Mouse (Mus musculus) spleen, postnatal 10 days (tissue): ENCODE measurements at regions not wholly inside any gene's neighbourhood (a gene's known extent, or its start where the extent isn't known, plus 50 kb on each side); places are given as distances from the start of the nearest gene placed in this dataset.

Source experiments
- DNase-seq, 2 experiments: peaks; one replicate each; pipeline ENCODE4 v3.0.0; 2021 to 2022; ENCODE audit warnings: low spot score in 2 of 2

DNA sequence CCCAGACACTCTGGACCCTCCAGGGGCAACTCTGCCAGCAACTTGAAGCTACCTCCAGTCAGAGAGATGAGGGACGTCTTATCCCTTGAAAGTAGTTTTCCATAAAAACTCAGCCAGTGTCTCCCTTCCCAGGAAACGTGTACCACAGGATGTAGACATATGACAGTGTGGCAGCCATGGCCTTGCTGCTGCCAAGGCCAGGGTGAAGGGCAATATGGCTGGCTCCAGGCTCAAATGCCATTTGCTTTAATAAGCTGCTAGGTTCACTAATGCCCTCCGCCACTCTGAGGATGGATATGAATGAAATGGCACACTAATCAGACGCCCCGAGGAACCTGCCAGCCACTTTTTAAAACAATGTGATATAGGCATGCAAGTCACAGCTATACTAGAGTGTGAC is 241.2 kb upstream of the Prox1 start:
- no peak for DNase-seq

DNA sequence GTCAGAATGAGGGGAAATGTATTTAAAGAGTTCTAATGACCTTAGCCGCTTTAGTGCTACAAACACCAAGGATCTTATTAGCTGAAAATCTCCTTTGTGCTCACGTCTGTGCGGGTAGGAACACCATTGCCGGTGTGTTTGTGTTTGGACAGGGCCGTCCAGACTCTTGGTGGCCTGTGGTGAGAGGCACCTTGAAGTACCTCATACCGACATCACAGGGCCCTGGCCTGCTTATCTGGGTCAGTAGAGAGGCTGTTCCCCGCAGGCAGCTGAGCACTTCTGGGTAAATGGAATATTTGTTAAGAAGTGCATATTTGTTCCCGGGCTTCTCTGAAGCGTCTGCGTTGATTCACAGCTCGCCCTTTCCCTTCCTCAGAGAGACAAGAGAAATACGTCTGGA is 232.8 kb upstream of the Prox1 start:
- no peak for DNase-seq

DNA sequence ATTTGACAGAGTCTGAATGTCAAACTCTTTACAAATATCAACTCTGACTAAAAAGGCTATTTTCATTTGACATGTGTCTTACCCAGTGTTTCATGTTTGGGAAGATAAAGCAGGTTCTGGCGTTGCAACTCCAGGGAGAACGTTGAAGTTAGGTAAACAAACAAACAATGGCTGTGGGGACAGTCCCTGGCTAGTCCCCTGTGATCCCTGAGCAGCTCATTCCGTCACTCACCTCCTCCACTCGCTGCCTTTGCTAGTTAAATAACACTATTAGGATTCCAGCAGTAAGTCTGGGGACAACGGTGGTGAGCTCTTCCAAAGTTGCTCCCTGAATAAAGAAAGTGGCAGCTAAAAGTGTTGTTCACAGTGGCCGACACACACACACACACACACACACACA is 227.8 kb upstream of the Prox1 start:
- DNase-seq: no peak

DNA sequence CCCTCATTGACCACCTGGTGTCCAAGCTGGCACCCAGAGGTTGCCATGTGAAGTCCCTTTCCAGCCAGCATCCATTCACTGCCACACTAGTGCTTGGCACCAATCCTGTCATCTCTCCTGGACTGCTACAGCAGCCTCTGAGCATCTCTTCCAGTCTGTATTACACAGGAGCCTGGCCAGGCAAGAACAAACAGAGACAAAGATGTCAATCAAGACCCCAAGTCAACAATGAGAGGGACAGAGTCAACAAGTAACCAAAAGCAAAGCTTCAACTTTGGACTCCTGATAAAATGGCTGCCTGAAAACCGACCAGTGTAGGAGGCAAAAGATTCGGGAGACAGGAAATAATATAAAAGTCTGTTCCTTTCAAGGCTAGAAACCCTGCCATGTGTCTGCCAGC is 227.3 kb upstream of the Prox1 start:
- no peak for DNase-seq

DNA sequence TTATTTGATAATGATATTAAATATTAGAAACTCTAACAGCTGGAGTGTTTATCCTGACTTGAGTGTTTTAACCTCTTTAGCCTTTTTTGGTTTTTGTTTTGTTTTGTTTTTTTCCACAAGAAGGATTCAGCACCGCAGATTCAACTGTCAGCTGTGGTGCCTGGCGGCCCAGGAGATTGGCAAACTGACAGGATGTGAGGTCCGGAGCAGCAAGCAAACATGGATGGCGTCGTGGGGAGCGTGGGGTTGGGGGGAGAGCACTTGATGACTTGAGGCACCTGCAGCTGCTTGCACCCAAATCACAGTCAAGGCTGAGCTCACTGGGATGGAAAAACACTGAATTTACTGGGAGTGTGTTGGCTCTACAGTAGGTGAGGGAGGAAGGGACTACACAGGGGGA is 222.5 kb upstream of the Prox1 start:
- DNase-seq: no peak

DNA sequence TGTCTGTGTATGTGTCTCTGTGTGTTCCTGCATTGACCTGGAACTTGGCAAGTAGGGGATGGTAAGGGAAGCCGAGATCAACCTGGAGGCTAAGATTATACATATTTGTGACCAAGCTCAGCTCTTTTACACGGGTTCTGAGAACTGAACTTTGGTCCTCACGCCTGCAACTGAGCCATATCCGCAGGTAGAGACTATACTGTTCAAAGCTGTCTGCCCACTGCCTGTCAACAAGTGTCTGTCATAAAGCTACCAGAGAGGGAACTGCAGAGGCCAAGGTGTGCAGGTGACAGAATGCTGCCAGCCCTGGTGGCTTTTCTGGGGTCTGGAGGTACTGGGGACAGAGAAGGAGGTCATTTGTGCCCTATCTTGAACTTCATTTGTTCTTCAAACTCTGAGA is 218.3 kb upstream of the Prox1 start:
- DNase-seq: no peak

DNA sequence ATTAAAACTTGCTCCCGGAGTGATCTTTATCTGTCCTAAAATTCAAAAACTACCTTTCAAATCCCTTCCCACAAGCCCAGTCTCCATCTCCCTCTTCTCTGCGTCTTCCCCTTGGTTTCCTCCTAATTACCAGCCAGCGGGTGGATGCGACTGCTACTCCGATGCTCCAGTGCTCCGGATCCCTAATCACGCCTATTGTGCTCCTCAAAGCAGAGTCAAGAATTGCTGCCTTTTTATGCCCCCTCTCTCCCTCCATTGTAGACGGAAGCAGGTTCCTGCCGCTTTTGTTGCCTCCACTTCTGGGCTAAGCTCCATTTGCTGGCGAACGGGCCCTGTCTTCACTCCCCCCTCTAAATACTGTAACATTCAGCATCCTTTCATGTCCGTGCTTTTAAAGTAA is 214.0 kb upstream of the Prox1 start:
- no peak for DNase-seq

DNA sequence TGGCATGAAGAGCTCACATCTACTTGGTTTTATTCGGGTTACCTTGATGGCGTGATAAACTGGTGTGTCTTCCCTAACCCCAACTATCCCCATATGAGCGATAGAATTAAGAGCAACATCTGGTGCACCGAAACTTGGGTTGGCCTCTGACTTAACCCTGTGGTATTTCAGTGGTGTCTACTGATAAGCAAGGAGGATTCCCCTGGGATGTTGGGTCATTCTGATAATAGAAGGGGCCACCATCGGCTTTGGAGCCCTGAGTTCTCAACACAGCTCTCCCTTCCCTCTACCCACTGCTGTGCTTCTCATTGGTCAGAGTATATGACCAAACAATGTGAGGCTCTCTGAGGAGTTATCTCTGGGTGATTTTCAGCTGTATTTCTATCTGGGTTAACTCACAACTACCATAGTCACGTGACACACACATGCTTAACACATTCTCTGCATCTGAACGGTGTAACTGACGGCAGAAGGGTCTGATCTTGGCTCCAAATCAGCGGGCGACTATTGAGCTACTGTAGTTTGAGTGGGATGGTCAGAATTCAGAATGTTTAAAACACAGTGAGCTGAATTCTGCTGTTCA is 212.8 kb upstream of the Prox1 start:
- DNase-seq: no peak

DNA sequence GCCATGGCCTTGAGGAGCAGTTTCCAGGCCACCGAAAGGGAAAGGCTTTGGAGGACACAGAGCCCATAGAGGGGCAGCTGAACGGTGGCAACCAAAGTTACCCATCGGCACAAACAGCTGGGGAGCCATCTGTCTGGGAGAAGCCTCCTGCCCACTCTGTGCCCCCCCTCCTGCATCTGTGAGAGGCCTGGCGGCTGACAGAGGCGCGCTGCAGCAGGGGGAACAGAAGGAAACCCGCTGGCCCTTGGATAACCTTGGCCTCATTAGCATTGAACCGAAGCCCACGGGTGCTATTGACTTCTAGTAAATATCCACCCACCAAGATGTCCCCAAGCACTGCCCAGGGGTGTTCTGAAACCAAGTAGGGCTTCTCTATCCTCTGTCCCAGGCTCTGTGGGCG is 209.6 kb upstream of the Prox1 start:
- DNase-seq: no peak

DNA sequence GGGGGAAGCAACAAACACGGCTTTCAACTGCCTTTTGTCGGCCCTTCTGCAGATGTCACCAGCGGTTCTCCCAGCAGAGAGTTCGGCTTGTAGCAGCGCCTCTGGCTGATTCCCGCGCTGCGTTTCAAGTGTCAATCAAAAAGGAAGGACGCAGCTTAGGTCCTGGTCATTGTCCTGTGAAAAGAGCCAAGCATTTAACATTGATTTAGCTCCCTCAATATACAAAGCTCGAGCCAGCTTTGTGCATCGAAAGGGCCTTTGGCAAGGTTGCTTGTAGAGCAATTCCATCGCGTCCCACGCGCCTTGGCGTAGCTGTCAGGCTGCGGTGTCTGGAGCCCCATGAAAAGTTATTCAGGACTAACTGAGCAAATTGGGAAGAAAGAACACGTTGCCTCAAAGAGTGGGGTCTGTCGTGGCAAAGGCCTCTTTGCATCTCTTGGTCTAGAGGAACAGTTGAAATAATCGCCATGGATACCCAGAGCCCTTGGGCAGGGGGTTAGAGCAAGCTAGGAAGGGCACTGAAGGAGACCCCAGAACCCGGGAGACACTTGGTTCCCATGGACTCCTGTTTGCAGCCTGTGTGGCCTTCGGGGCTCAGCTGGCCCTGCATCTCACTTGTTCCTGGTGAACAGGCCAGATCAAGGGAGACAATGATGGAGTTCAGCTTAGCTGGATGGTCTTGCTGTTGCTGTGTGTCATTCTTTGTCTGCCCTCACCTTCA is 204.8 kb upstream of the Prox1 start:
- no peak for DNase-seq

DNA sequence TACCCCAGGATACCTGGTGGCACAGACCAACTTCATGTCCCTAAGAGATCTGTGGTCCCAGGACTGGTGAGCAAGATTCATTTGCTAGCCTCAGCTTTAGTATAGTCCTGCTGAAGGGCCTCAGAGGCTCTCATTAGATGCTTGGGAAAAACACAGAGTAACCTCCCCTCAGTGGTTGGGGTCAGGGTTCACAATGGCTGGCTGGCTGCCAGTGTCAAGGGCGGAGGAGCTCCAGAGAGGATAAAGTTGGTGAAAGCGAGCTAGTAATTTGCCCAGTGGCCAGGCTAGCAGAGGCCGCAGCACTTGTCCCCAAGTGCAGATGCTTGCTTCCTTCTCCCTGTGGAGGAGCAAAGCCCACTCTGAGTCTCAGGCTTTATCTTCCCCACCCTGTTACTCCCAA is 203.8 kb upstream of the Prox1 start:
- DNase-seq: peak in 1 of 2 experiments; percentile 19

DNA sequence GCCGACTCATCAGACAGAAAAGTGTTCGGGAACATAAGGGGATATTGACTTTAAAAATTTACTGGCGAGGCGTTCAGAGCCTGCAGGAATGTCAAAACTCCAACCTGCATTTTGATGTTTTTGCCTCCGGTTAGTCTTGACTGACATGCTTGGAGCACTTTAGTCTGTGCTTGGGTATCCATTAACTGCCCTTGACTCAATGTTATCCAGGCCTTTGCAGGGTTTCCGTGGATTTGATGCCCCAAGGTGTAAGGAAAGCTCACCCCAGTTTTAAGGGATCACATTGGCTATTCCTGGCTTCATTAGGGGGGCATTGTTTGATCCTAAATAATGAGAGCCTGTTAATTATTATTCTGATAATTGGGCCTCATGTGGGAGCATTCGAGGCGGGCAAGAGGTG is 196.1 kb upstream of the Prox1 start:
- no peak for DNase-seq

DNA sequence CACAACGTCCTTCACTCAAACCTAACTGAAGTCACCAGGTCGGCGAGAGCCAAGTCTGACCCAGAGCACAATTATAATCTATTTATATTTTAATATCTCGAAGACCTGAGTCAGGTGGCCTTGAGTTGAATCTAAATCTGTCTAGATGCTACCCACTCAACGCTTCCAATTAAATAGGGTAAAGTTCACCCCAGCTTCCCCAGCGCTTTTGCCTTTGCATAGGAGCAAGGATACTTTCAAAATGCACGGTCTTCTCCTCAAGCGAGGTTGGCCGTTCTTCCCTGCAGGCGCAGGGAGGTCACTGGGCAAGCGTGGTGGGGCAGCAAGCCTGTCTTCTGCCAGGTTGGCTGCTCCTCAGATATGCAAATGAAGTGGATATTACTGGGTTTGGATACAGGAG is 194.6 kb upstream of the Prox1 start:
- no peak for DNase-seq

DNA sequence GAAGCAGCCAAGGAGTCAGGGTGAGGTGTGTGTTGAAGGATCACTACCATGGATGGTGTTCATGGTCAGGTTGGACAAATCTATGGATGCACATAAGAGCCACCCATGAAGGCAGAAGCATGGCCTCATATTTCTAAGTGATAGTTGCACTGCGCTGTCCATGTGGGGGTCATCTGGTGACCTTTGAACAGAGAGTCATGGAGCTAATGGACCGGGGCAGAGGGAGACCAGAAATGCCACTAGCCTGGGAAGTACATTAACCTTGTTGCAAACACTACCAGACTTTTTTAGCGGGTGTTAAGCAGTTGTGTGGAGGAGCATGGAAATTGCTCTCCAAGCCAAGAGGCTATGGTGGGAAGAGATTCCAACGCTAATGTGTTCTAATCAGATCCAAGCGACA is 190.1 kb upstream of the Prox1 start:
- DNase-seq: no peak

DNA sequence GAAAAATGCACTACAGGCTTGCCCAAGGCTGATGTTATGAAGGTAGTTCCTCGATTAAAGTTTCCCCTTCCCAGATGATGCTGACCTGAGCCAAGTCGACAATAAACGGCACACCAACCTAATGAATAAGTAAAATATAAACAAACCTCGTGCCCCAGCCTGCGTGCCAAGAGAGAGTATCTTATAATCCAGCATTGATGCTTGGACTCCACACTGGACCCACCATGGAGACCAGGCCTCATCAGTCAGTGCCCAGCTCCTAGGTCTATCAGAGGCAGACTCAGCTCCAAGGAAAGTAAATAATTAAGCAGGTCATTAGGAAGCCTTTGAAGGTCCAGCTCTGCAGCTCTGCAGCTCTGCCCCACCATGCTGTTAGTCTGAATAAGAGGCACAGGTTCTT is 187.3 kb upstream of the Prox1 start:
- no peak for DNase-seq

DNA sequence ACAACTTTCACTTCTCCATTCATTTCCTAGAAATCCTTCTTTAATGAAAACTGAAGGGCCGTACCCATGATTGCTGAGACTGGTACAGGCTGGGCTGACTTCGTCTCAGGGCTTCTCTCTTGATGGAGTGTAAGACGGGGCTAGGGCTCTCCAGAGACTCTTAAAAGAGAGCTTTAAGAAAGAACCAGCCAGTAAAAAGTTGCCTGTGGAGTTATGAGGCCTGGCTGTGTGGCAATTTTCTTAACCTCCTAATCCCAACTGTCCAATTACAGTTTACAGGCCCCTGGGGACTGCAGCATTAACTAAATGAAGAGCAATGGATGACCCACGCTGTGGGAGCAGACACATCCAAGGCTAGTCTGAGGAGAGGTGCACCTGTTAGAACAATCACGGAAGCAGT is 177.1 kb upstream of the Prox1 start:
- no peak for DNase-seq

DNA sequence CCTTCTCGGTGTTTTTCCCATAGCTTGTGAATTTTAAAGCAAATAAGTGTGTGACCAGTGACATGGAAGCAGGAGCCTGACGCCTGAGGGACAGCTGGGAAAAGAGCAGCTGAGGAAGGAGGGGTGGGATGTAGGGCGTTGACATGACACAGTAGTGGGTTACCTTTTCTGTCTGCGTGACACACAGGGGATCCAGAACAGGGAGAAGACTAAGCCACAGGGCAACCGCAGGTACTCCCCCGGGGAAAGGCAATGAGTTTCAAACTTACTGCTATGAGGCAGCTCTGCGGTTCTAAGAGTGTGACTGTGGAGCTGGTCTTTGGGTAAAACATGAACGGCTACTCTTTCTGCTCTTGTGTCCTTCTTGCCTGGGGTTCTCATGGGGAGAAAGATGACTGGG is 170.2 kb upstream of the Prox1 start:
- no peak for DNase-seq

DNA sequence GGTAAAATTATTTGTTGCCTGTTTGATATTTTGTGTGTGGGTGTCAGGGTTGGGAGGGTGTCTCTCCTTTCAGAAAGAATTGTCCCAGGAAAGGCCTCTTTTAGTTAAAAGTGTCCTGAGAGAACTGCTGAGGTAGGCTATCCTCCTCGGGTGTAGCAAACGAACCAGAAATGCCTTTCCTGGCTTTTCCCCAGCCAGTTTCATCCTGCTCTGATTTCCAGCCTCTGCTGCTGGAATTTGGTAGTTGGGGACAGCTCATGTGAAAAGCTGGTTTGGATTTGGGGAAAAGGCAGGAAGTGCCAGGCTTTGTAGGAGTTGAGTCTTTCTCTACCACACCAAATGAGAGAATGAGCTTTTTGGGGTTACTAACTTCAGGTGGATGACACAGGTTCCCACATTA is 164.0 kb upstream of the Prox1 start:
- no peak for DNase-seq

DNA sequence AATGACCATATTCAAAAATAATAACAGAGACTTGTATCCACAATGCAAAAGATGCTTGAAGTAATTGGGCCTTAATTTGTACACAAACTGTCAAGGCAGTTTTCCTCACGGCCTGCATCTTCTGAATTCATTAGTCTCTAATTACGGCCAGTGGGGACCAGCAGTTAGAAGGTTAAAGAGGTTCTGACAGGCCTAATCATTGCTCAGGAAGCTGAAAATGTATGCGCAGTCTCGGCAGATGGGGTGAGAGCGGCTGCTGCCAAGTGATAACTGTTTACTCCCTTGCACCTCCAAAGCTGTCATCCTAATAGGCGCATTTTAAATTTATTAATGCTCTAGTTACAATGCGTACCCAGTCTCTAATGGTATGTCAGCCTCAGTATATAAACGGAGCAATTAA is 163.5 kb upstream of the Prox1 start:
- no peak for DNase-seq

DNA sequence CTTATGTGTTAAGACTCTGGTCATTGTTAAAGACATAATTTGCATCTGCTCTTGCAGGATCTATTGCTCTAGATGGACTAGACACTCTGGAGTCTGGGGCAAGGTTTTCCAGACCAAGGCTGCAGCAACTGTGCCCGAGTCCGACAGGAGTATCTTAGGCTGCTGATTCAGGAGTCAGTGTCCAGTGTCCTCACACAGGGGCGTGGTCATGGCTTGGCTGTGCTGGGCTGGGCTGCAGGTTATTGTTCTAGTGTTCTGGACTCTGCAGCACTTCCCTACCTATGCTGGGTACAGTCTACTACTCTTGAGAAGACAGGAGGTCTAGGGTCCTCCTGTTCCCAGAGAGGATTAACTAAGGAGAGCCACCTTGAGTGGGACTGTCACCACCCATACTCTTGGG is 161.5 kb upstream of the Prox1 start:
- DNase-seq: no peak

DNA sequence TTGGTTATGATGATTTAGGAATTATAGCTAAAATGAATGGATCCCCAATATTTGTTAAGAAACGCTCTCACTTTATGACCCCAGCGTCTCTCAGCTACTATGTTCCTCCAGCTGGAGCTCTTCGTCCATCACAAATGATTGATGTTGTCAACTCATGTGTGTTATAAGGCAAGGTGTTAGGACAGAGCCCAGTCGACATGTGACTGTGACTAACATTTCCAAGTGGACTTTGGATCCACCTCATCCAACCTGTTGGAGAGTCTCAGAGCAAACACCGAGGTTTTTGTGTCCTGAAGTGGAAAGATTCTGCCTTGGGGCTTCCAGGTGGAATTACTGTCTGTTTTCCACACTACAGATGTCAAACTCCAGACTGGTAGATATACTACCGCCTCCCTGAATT is 154.0 kb upstream of the Prox1 start:
- DNase-seq: no peak

DNA sequence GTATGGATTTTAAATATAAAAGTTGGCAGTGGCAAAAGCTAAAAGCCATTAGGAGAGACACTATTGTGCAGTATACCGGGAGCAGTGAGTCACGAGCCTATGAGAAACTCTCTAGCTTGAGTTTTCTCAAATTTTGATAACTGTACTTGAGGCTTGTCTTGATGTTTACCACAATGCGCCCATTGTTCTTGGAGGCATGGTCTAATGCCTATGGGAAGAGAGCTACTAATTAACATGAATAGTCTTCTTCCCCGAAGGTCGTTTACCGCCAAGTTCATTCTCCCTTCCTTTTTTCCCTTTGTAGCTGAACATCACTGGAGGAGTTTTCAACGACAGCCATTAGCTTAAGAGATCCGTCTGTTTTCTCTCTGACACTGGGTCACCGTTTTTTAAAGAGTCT is 153.2 kb upstream of the Prox1 start:
- no peak for DNase-seq

DNA sequence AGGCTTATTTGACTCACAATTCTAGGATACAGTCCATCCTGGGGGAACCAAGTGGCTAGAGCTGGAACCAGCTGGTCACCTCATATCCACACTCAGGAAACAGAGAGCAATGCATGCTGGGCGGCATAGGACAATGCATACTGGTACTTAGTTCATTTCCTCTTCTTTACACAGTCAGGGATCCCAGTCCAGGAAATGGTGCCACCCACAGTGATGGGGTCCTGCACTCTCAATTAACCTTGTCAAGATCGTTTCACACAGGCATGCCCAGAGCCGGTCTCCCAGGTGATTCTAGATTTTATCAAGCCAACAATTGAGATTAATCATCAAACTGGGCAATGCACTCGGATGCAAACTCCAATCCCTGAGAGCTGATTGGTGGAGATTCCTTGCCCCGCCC is 145.7 kb upstream of the Prox1 start:
- DNase-seq: no peak

DNA sequence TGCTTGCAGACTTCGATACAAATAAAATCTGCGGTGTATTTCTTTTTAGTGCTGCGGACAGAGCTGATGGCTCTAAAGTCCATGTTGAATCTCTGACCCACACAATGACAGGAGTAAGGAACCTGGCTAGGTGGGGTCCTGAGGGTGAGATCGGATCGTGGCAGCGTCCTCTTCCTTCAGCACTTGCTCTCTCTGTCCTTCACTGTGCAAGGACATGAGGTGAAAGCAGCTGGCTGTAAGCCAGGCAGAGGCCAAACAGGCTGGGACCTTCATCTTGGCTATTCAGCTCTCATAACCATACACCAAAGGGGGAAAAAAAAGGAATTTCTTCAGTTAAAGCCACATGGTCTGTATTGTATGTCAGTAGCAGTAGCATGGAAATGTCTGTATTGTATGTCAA is 139.3 kb upstream of the Prox1 start:
- DNase-seq: no peak
